Mouse (Mus musculus) v-Abl transformed pro-B cells (cell line): ENCODE results near the gene Prrg4.
"Not testable (repeated sequence)": the region's sequence is repeated elsewhere in the genome, so short reads cannot be mapped to it uniquely, and the experiment has no call there.

Source experiments
- in situ Hi-C, 2 experiments: fragments of 400-800 bp; cut with MboI; formaldehyde crosslinking; loops; one replicate each; pipeline ENCODE4 v1.15.1; 2025; ENCODE audit not compliant: unreplicated experiment in 2 of 2

The Prrg4 gene

GRCm38 (mm10) chr2:104846638-104847414 lies 2.9 kb downstream of the Prrg4 start:
- in situ Hi-C loops: no loop called here

- in situ Hi-C loops: no loop called here
Measured at GRCm38 (mm10) chr2:104842559-104842958, 7.1 kb downstream of the Prrg4 start.

- in situ Hi-C loops: no loop called here
Measured at GRCm38 (mm10) chr2:104841736-104842135, 7.9 kb downstream of the Prrg4 start.

- in situ Hi-C loops: no loop called here
Measured at GRCm38 (mm10) chr2:104840974-104841373, 8.7 kb downstream of the Prrg4 start.

- in situ Hi-C loops: no loop called here
Measured at GRCm38 (mm10) chr2:104832486-104832885, 17.2 kb downstream of the Prrg4 start.

- in situ Hi-C loops: no loop called here
Measured at GRCm38 (mm10) chr2:104826191-104826590, 23.5 kb downstream of the Prrg4 start.

- in situ Hi-C loops: not testable (repeated sequence)
Measured at GRCm38 (mm10) chr2:104818763-104819162, 30.9 kb downstream of the Prrg4 start.

- in situ Hi-C loops: no loop called here
Measured at GRCm38 (mm10) chr2:104817555-104818330, 31.9 kb downstream of the Prrg4 start.

GRCm38 (mm10) chr2:104816866-104817439 lies 32.7 kb downstream of the Prrg4 start:
- in situ Hi-C loops: no loop called here

GRCm38 (mm10) chr2:104816371-104816827 lies 33.3 kb downstream of the Prrg4 start, which contains the start of gene Qser1:
TSS of gene Qser1 (minus strand) at chr2:104816760.
- in situ Hi-C loops: no loop called here

GRCm38 (mm10) chr2:104815561-104816370 lies 33.9 kb downstream of the Prrg4 start:
- in situ Hi-C loops: no loop called here

GRCm38 (mm10) chr2:104814181-104814951 lies 35.3 kb downstream of the Prrg4 start:
- in situ Hi-C loops: no loop called here

- in situ Hi-C loops: no loop called here
Measured at GRCm38 (mm10) chr2:104805435-104805834, 44.2 kb downstream of the Prrg4 start.
